Mouse (Mus musculus) stomach, postnatal 0 days (tissue): ENCODE data around the gene Hmgb2. TPM values are rescaled to one million over a fixed set of nuclear protein-coding genes. Genes with fewer than 3 reads are reported as not detected.
"Not testable (repeated sequence)": the region's sequence is repeated elsewhere in the genome, so short reads cannot be mapped to it uniquely, and the experiment has no call there.

Experiments used
- ATAC-seq: fragments of 200-750 bp; cut with Nextera tagmentation; 2 replicates; pipeline ENCODE4 v1.8.0; 2017; ENCODE audit not compliant: low FRiP score, low TSS enrichment
- DNase-seq: peaks from one replicate; pipeline ENCODE4 v3.0.0-alpha.2; 2016; ENCODE audit warnings: low spot score
- H3K27ac ChIP-seq: fragments of 300-500 bp; sonication (generic); replicated peaks from 2 replicates; pipeline ENCODE4 v1.5.1; 2014; ENCODE audit warnings: mild to moderate bottlenecking, control low read depth
- H3K27me3 ChIP-seq: fragments of 300-500 bp; sonication (generic); 2 replicates; pipeline ENCODE4 v1.6.1; 2014; ENCODE audit warnings: low read length; ENCODE audit not compliant: control insufficient read depth, insufficient read depth
- H3K36me3 ChIP-seq: fragments of 300-500 bp; sonication (generic); 2 replicates; pipeline ENCODE4 v1.6.1; 2014; ENCODE audit warnings: low read length, mixed read lengths; ENCODE audit not compliant: control insufficient read depth, insufficient read depth
- H3K4me1 ChIP-seq: fragments of 300-500 bp; sonication (generic); replicated peaks from 2 replicates; pipeline ENCODE4 v1.6.1; 2014; ENCODE audit warnings: antibody characterized with exemption; ENCODE audit not compliant: control insufficient read depth, insufficient read depth
- H3K4me2 ChIP-seq: fragments of 300-500 bp; sonication (generic); replicated peaks from 2 replicates; pipeline ENCODE4 v1.6.1; 2014; ENCODE audit warnings: low read depth, mild to moderate bottlenecking, control low read depth, moderate library complexity
- H3K4me3 ChIP-seq: fragments of 300-500 bp; sonication (generic); 2 replicates; pipeline ENCODE4 v1.5.1; 2014; ENCODE audit warnings: low read depth, low read length, control low read depth
- H3K9ac ChIP-seq: fragments of 300-500 bp; sonication (generic); 2 replicates; pipeline ENCODE4 v1.6.1; 2014; ENCODE audit warnings: mild to moderate bottlenecking, low read length, control low read depth, mixed read lengths
- H3K9me3 ChIP-seq: fragments of 300-500 bp; sonication (generic); 2 replicates; pipeline ENCODE4 v1.6.1; 2016; ENCODE audit warnings: low read length; ENCODE audit not compliant: control insufficient read depth
- CTCF ChIP-seq: IDR thresholded peaks from 2 replicates; pipeline ENCODE4 v1.5.1; 2016; ENCODE audit warnings: antibody characterized with exemption, low read depth, mild to moderate bottlenecking, moderate library complexity
- EP300 ChIP-seq: optimal IDR thresholded peaks from 2 replicates; pipeline ENCODE3; 2016; ENCODE audit warnings: antibody characterized with exemption
- WGBS: fragments of 180-500 bp; shearing (Covaris S2); extraction: QIAGEN DNeasy Blood & Tissue Kit; methylation state at CpG from one replicate; pipeline ENCODE4 v1.1.7; 2014; 5-methylcytosine and 5-hydroxymethylcytosine counted together
- polyA plus RNA-seq: library from polyadenylated mRNA; unstranded; fragments of >200 nt; fragmentation: Nextera tagmentation; extraction: Ambion mirVana; gene quantifications from 2 replicates; pipeline ENCODE4 v1.2.1, GENCODE M21; 2015

The Hmgb2 gene
- polyA plus RNA-seq, 1 experiment from 2014 or later, result 220 TPM

DNA sequence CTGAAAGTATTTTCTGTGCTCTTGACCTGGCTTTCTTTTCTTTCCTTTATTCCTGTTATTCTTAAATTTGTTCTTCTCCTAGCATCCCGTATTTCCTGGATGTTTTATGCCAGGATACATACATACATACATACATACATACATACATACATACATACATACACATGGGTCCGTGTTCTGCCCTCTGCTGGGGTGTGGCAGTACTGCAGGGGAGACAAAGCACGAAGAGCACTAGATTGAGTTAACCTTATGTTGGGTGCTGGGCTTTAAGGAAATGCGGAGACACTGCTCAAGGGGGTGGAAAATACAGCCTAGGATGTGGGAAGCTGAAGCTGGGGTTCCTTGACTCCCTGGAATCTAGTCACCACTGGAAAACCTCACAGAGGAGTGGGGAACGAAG is 8.1 kb upstream of the Hmgb2 start:
- ATAC-seq (no peak), DNase-seq (peak; percentile 78)
- no peaks in the 10 kb centered on the region for H3K36me3 ChIP-seq
- TF ChIP-seq EP300 (no peak), CTCF (peak; percentile 93)
- no peak overlapping the region for H3K9ac ChIP-seq
- H3K4me1 ChIP-seq, result no peaks in the 10 kb centered on the region
- H3K4me2 ChIP-seq, result no peak overlapping the region
- H3K27ac ChIP-seq, result no peak overlapping the region
- no peaks in the 10 kb centered on the region for H3K27me3 ChIP-seq
- H3K9me3 ChIP-seq, result no peaks in the 10 kb centered on the region
- no peak overlapping the region for H3K4me3 ChIP-seq
- WGBS, result 55% methylated on average over 5 of the region's 5 CpGs

DNA sequence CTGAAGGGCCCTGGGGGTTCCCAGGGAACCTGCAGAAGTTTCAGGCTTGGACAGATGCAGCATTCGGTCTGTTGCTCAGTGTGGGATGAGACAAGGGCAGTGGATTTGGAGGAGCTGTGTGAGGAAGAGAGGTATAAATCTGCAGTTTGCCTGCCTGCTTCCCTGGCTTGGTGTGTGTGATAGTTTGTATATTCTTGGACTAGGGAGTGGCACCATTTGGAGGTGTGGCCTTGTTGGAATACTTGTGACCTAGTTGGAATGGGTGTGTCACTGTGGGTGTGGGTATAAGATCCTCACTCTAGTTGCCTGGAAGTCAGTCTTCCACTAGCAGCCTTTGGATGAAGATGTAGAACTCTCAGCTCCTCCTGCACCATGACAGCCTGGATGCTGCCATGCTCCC is 6.2 kb upstream of the Hmgb2 start:
- H3K36me3 ChIP-seq, H3K4me3 ChIP-seq, H3K9me3 ChIP-seq, H3K27me3 ChIP-seq, H3K9ac ChIP-seq, H3K4me2 ChIP-seq, H3K4me1 ChIP-seq: not testable (repeated sequence)
- H3K27ac ChIP-seq, result peak overlapping the region; percentile 70
- WGBS, result 79% methylated on average over 1 of the region's 1 CpGs
- peak; percentile 52 for ATAC-seq
- DNase-seq, result peak; percentile 35

DNA sequence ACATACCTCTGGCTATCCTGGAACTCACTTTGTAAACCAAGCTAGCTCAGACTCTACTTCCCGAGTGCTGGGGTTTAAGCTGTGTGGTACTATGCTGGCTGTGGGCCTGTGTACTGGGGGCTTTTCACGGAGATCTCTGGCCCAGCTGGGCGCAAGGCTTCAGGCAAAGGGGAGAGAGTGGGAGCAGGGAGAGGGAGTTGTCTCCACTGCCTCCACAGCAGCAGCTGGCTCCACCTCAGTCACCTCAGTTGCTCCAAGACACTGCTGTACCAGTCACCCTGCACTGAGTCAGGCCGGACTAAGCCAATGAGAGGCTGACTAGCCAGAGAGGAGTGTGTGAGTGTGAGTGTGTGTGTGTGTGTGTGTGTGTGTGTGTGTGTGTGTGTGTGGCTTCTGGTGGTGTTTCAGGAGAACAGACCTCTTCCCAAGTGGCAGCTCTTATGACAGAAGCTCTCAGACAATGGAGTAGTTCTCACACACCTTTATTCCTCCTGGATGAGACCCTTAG is 4.1 kb upstream of the Hmgb2 start:
- DNase-seq, result peak; percentile 38
- TF ChIP-seq EP300 (no peak), CTCF (no peak)
- H3K4me3 ChIP-seq, result no peak overlapping the region

DNA sequence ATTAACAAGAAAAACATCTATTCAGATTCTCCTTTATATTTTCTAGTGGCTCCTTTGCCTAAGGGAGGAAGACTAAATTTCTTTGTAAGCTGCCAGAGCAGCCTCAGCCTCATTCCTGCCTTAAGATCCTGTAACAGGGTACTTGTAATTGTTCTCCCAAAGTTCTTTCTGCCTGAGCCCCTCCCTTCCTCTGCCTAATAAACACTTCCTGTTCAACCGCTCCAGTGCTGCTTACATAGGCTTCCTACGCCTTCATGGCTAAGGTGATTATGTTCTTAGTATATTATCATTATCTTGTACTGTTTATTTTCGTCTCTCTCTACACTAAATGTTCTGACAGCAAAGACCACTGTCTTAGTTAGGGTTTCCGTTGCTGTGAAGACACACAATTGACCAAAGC is 3.0 kb upstream of the Hmgb2 start:
- Histone ChIP-seq H3K4me2 (no peak overlapping the region), H3K9ac (no peak overlapping the region), H3K27ac (no peak overlapping the region), H3K9me3 (no peaks in the 10 kb centered on the region), H3K27me3 (no peaks in the 10 kb centered on the region), H3K4me3 (no peak overlapping the region), H3K36me3 (no peaks in the 10 kb centered on the region), H3K4me1 (no peaks in the 10 kb centered on the region)
- 70% methylated on average over 4 of the region's 4 CpGs for WGBS
- DNase-seq (peak; percentile 17), ATAC-seq (no peak)
- TF ChIP-seq CTCF (no peak), EP300 (no peak)

More for the DNA sequence above, 4.1 kb upstream of the Hmgb2 start:
- H3K36me3 ChIP-seq, result no peaks in the 10 kb centered on the region
- no peak overlapping the region for H3K27ac ChIP-seq
- H3K4me1 ChIP-seq, result no peaks in the 10 kb centered on the region
- H3K27me3 ChIP-seq, result no peaks in the 10 kb centered on the region
- 88% methylated on average over 4 of the region's 4 CpGs for WGBS
- ATAC-seq, result no peak
- H3K4me2 ChIP-seq, result no peak overlapping the region
- no peaks in the 10 kb centered on the region for H3K9me3 ChIP-seq
- no peak overlapping the region for H3K9ac ChIP-seq

DNA sequence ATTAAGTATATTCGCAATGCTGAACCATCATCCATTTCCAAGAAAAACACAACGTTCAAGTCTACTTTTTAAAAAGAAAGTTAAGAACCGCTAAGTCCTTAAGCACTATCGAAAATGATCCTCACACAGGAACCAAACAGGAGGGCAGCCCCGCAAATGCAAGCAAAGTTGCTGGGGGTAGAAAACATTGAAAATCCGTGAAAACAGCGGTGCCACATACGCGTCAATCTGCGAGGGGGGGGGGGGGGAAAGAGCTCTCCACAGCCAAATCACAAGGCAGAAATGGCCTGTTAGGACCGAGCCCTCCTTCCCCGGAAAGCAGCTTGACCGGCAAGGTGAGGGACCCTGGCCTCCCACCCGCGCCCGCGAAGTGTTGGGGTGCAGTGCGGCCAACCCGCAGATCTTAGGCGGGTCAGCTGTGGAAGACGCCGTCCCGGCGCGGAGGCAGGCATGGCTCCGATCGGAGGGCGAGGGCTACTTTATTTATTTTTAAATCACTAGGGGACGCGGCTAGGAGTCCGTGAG is 854 bp upstream of the Hmgb2 start:
- Histone ChIP-seq H3K27me3 (no peaks in the 10 kb centered on the region), H3K27ac (peak overlapping the region; percentile 80), H3K9ac (peak overlapping the region; percentile 80), H3K4me3 (peak overlapping the region; percentile 68), H3K4me2 (peak overlapping the region; percentile 99), H3K9me3 (no peaks in the 10 kb centered on the region), H3K4me1 (no peaks in the 10 kb centered on the region), H3K36me3 (no peaks in the 10 kb centered on the region)
- TF ChIP-seq EP300, result no peak
- no peak for TF ChIP-seq CTCF
- 2% methylated on average over 31 of the region's 31 CpGs for WGBS
- no peak for DNase-seq
- ATAC-seq, result no peak

DNA sequence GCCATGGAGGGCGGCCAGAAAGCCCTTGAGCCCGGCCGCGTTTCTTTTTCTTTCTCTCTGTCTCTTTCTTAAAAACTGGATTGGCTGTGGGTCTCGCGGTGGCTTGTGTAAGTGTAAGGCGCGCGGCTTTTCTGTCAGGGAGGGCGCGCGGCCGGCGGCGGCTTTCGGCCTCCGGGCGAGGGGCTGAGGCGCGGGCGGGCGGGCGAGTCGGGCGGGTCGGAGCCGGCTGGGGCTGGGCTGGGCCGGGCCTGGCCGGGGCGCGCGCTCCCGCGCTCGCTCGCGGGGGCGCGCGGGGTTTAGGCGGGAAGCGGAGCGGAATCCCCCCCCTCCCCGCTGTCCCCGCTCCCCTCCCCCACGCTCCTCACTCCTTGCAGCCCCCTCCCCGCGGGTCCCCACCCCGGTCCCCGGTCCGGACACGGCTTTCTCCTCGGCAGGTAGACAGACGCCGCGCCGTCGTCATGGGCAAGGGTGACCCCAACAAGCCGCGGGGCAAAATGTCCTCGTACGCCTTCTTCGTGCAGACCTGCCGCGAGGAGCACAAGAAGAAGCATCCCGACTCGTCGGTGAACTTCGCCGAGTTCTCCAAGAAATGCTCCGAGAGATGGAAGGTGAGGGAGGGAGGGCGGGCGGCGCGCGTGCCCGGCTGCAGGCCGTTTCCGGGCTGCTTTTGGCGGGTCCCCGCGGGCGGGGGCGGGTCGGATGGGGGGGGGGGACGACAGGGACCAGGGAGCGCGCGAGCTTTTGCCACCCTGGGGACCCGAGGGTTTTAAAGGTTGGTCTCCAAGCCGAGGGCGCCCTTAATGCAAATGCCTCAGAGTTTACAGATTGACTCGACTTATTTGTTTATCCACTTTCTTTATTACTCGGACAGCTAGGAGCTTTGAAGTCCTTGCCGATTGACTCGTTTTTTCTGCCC is 692 bp downstream of the Hmgb2 start:
- no peak for TF ChIP-seq CTCF
- no peak for TF ChIP-seq EP300
- Histone ChIP-seq H3K9me3 (no peaks in the 10 kb centered on the region), H3K4me3 (peak overlapping the region; percentile 98), H3K27ac (peak overlapping the region; percentile 100), H3K4me1 (no peaks in the 10 kb centered on the region), H3K4me2 (peak overlapping the region; percentile 57), H3K9ac (peak overlapping the region; percentile 100), H3K27me3 (no peaks in the 10 kb centered on the region), H3K36me3 (peaks cover 3% of the 10 kb centered on the region; the same call in 1 of the 2 replicates)
- DNase-seq, result peak; percentile 61
- under 1% methylated on average over 67 of the region's 96 CpGs for WGBS
- ATAC-seq, result peak; percentile 59

DNA sequence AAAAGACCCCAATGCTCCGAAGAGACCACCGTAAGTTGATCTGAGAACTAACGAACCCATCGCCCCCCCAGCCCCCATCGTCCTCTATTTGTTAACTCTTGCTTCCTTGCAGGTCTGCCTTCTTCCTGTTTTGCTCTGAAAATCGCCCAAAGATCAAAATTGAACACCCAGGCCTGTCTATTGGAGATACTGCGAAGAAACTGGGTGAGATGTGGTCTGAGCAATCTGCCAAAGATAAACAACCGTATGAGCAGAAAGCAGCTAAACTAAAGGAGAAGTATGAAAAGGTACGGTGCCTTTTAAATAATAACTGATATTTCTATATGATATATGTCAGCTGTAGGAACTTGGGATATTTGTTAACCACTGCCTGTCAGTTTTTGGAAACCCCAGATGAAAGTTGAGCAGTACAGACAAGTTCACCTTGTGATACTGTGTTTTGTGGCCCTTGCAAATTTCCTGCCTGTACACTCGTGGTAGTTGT is 1.5 kb downstream of the Hmgb2 start:
- not testable (repeated sequence) for H3K4me1 ChIP-seq, H3K27me3 ChIP-seq, ATAC-seq, DNase-seq, H3K27ac ChIP-seq, H3K9me3 ChIP-seq, H3K36me3 ChIP-seq
- Histone ChIP-seq H3K9ac (peak overlapping the region; percentile 100), H3K4me3 (peak overlapping the region; percentile 98), H3K4me2 (peak overlapping the region; percentile 57)
- 4% methylated on average over 10 of the region's 10 CpGs for WGBS

DNA sequence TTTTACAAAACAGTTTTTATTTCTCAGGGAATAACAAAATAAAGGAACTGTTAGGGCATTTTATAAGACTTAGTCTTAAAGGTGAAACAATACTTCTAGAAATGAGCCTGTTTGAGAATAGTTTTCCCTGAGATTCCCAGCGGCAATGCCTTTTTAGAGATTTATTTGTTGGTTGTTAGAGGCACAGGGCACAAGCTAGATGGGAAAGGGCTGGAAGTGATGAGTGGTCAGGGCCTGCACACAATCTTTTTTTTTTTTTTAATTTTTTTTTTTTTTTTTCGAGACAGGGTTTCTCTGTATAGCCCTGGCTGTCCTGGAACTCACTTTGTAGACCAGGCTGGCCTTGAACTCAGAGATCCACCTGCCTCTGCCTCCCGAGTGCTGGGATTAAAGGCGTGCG is 5.0 kb downstream of the Hmgb2 start:
- H3K9ac ChIP-seq, H3K4me1 ChIP-seq, H3K4me3 ChIP-seq, H3K27me3 ChIP-seq, H3K36me3 ChIP-seq, H3K4me2 ChIP-seq, ATAC-seq, H3K9me3 ChIP-seq, H3K27ac ChIP-seq, DNase-seq: not testable (repeated sequence)
- WGBS, result 87% methylated on average over 4 of the region's 5 CpGs
